Mouse (Mus musculus) lung, postnatal 0 days (tissue): ENCODE measurements around the gene Nfs1. TPM values are rescaled to one million over a fixed set of nuclear protein-coding genes. Genes with fewer than 3 reads are reported as not detected.

ENCODE experiments used
- ATAC-seq: fragments of 200-750 bp; cut with Nextera tagmentation; 2 replicates; pipeline ENCODE4 v1.8.0; 2017; ENCODE audit warnings: moderate library complexity
- DNase-seq: peaks from one replicate; pipeline ENCODE4 v3.0.0-alpha.2; 2016; ENCODE audit warnings: low spot score
- H3K27ac ChIP-seq: fragments of 300-500 bp; sonication (generic); 2 replicates; pipeline ENCODE4 v1.5.1; 2014; ENCODE audit warnings: antibody characterized with exemption, mild to moderate bottlenecking, low read length, mixed read lengths
- H3K27me3 ChIP-seq: fragments of 300-500 bp; sonication (generic); replicated peaks from 2 replicates; pipeline ENCODE4 v1.6.1; 2014; ENCODE audit warnings: low read length, mixed read lengths; ENCODE audit not compliant: insufficient read depth
- H3K36me3 ChIP-seq: fragments of 300-500 bp; sonication (generic); 2 replicates; pipeline ENCODE4 v1.6.1; 2014; ENCODE audit warnings: low read length, mixed read lengths; ENCODE audit not compliant: insufficient read depth
- H3K4me1 ChIP-seq: fragments of 300-500 bp; sonication (generic); 2 replicates; pipeline ENCODE4 v1.6.1; 2014; ENCODE audit warnings: antibody characterized with exemption, low read depth, low read length, mixed read lengths; ENCODE audit not compliant: insufficient read depth
- H3K4me2 ChIP-seq: fragments of 300-500 bp; sonication (generic); replicated peaks from 2 replicates; pipeline ENCODE4 v1.6.1; 2014; ENCODE audit warnings: low read depth, mild to moderate bottlenecking, low read length, moderate library complexity, mixed read lengths
- H3K4me3 ChIP-seq: fragments of 300-500 bp; sonication (generic); 2 replicates; pipeline ENCODE4 v1.5.1; 2014; ENCODE audit warnings: low read depth, low read length
- H3K9ac ChIP-seq: fragments of 300-500 bp; sonication (generic); replicated peaks from 2 replicates; pipeline ENCODE4 v1.6.1; 2014; ENCODE audit warnings: low read depth, mild to moderate bottlenecking
- H3K9me3 ChIP-seq: fragments of 300-500 bp; sonication (generic); 2 replicates; pipeline ENCODE4 v1.6.1; 2016; ENCODE audit warnings: low read length, mixed read lengths
- CTCF ChIP-seq: IDR thresholded peaks from 2 replicates; pipeline ENCODE4 v1.5.1; 2016; ENCODE audit warnings: antibody characterized with exemption, mild to moderate bottlenecking
- EP300 ChIP-seq: IDR thresholded peaks from 2 replicates; pipeline ENCODE4 v1.6.1; 2016; ENCODE audit warnings: antibody characterized with exemption, mild to moderate bottlenecking, control low read depth
- WGBS: fragments of 180-500 bp; shearing (Covaris S2); extraction: QIAGEN DNeasy Blood & Tissue Kit; methylation state at CpG from one replicate; pipeline ENCODE4 v1.1.7; 2014; 5-methylcytosine and 5-hydroxymethylcytosine counted together
- polyA plus RNA-seq: library from polyadenylated mRNA; unstranded; fragments of >200 nt; fragmentation: Nextera tagmentation; extraction: Ambion mirVana; gene quantifications from 2 replicates; pipeline ENCODE4 v1.2.1, GENCODE M21; 2015

Nfs1 gene
- polyA plus RNA-seq, 1 experiment from 2014 or later: 33.7 TPM

DNA sequence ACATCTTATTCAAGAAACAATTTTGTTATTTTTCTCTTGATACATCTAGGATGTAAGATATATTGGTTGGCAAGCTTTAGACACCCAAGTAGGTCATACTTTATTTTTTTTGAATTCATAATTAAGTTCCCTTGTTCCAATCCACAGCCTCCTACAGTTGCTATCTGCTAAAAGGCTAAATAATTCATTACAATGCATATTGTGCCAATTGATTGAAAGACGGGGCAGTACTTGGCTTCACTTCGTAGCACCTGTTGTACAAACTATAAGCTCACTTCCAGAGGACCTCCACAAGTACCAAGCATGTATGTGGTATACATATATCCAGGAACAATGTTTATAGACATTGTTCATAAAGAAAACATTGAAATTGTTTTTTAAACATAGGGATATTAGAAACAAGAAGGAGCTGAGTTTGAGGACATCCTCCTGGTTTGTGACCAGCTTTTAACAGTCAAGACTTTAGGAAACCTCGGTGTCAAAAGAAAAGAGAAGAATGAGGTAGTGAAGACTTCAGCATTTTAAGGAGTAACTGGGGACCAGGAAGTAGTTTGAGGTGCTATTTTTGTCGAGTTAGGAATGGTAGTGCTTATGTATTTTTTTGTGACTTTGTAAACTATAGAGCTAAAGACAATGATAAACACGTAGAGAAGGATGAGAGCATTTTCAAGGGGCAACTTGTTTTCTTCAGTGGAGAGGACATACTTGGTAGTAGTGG is 2.4 kb upstream of the Nfs1 start:
- DNase-seq (no peak), ATAC-seq (no peak)
- H3K4me2 ChIP-seq: no peak overlapping the region
- no peaks in the 10 kb centered on the region for H3K27me3 ChIP-seq
- H3K9me3 ChIP-seq: no peaks in the 10 kb centered on the region
- WGBS: 61% methylated on average over 5 of the region's 5 CpGs
- no peak overlapping the region for H3K4me3 ChIP-seq
- H3K36me3 ChIP-seq: peaks cover 33% of the 10 kb centered on the region
- no peak overlapping the region for H3K27ac ChIP-seq
- TF ChIP-seq CTCF (no peak), EP300 (no peak)
- peaks cover 4% of the 10 kb centered on the region for H3K4me1 ChIP-seq
- H3K9ac ChIP-seq: no peak overlapping the region

DNA sequence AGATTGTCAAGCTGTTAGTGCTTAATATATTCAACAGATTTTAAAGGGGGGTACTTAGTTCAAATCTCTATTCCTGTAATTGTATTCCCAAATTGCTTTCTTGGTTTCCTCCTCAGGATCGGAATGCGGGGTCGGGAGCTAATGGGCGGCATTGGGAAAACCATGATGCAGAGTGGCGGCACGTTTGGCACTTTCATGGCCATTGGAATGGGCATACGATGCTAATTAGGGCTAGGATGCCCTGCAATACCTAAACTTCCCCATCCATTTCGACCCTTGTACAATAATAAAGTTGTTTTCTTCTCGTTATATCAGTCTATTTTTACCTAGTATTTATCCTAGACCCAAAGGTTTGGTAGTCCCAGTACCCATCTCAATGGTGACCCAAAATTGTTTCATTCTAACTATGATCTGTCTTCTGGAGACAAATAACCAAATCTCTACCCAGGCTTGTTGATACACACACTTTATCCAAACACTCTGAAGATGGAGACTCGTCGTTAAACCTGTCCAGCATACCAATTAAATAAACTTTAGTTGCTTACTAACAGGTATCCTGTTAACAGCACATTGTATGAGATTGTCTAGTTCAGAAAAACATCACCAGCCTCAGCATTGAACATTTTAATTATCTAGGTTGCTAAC is 1.6 kb upstream of the Nfs1 start:
- Histone ChIP-seq H3K27me3 (no peaks in the 10 kb centered on the region), H3K4me3 (no peak overlapping the region), H3K36me3 (peaks cover 29% of the 10 kb centered on the region), H3K9me3 (no peaks in the 10 kb centered on the region), H3K27ac (no peak overlapping the region), H3K9ac (no peak overlapping the region), H3K4me1 (peaks cover 4% of the 10 kb centered on the region), H3K4me2 (no peak overlapping the region)
- no peak for TF ChIP-seq EP300
- TF ChIP-seq CTCF: no peak
- WGBS: 51% methylated on average over 11 of the region's 11 CpGs
- DNase-seq: no peak
- ATAC-seq: no peak

DNA sequence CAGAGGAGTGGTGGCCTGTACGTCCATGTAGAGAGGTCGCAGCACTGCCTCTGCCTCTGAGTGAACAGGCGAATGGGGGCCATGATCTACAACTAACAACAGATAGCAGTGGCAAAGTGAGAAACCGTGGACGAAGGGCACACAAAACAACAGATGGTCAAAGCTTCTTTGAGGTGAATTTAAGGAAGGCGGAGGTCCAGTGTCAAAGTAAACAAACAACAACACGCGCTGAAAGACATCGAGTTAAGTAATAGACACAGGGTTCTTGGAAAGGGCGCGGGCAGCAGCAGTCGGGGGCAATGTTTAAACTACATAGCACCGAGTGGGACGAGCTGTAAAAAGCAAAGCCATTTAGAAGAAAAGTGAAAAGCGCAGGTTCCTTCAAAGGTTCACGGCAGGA is 619 bp downstream of the Nfs1 start:
- TF ChIP-seq EP300 (no peak), CTCF (no peak)
- no peak for DNase-seq
- Histone ChIP-seq H3K9ac (peak overlapping the region; percentile 87), H3K4me3 (peak overlapping the region; percentile 68), H3K27me3 (no peaks in the 10 kb centered on the region), H3K27ac (peak overlapping the region; percentile 88), H3K4me2 (peak overlapping the region; percentile 85), H3K4me1 (peaks cover 4% of the 10 kb centered on the region), H3K9me3 (no peaks in the 10 kb centered on the region), H3K36me3 (peaks cover 22% of the 10 kb centered on the region)
- 0 out of 2 replicates have a peak, but pooled peaks have one; percentile 1 for ATAC-seq
- 2% methylated on average over 16 of the region's 16 CpGs for WGBS

DNA sequence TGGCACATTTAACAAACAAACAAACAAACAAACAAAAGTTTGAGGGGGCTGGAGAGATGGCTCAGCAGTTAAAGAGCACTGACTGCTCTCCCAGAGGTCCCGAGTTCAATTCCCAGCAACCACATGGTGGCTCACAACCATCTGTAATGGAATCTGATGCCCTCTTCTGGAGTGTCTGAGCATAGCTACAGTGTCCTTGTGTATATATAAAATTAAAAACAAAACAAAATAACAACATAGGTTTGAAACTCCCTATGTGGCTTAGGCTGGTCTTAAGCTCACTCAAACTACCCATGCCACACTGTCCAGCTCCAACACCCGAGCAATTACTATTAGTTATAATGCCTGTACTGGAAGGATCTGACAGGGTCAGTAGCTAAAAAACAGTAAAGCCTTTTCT is 1.2 kb downstream of the Nfs1 start:
- Histone ChIP-seq H3K4me1 (peaks cover 4% of the 10 kb centered on the region), H3K4me2 (peak overlapping the region; percentile 85; the same call in 1 of the 2 replicates), H3K36me3 (peaks cover 18% of the 10 kb centered on the region), H3K9me3 (no peaks in the 10 kb centered on the region), H3K4me3 (no peak overlapping the region), H3K9ac (peak overlapping the region; percentile 87; the same call in 1 of the 2 replicates), H3K27ac (peak overlapping the region; percentile 88; the same call in 1 of the 2 replicates), H3K27me3 (no peaks in the 10 kb centered on the region)
- TF ChIP-seq CTCF (no peak), EP300 (no peak)
- DNase-seq: no peak
- ATAC-seq: no peak
- WGBS: 73% methylated on average over 2 of the region's 2 CpGs

DNA sequence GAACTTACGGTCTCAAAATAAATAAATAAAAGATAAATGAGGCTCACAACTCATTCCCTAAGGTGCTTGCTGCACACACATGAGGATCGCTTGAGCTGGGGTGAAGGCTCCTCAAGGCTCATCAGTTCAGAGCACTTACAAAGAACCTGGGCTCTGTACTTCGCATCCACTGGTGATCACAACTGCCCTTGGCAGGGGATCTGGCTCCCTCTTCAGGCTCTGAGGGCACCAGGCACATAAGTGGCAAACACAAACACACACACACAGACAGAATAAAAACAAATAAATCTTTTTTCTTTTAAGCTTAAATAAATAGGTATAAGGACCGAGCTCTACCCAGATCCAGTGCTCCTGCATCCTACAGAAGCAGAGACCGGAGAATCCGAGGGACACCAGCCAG is 8.3 kb downstream of the Nfs1 start:
- peaks cover 9% of the 10 kb centered on the region for H3K36me3 ChIP-seq
- no peak overlapping the region for H3K4me2 ChIP-seq
- TF ChIP-seq EP300: no peak
- peak; percentile 46 for TF ChIP-seq CTCF
- H3K9me3 ChIP-seq: no peaks in the 10 kb centered on the region
- H3K27ac ChIP-seq: no peak overlapping the region
- no peak for ATAC-seq
- no peaks in the 10 kb centered on the region for H3K4me1 ChIP-seq
- H3K9ac ChIP-seq: no peak overlapping the region
- DNase-seq: no peak
- WGBS: 87% methylated on average over 6 of the region's 6 CpGs
- no peaks in the 10 kb centered on the region for H3K27me3 ChIP-seq
- no peak overlapping the region for H3K4me3 ChIP-seq

DNA sequence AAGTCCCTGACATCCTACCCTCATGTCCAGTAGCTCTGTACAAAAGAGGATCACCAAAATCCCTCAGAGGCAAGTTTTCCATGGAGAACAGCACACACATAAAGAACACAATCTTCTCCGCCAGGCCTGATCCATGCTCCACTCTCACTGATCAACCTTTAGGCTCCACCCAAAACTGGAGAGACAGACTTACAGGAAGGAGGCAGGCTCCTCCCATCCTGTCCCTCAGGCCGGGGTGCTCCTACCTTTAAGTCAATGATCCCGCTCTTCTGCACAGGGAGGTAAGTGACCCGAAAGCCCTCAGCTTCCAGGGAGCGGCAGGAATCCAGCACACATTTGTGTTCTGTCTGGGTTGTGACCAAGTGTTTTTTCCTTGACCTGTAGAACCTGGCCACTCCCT is 9.8 kb downstream of the Nfs1 start:
- Histone ChIP-seq H3K9me3 (no peaks in the 10 kb centered on the region), H3K4me1 (no peaks in the 10 kb centered on the region), H3K27me3 (no peaks in the 10 kb centered on the region), H3K27ac (no peak overlapping the region), H3K9ac (no peak overlapping the region), H3K4me2 (no peak overlapping the region), H3K36me3 (peaks cover 6% of the 10 kb centered on the region), H3K4me3 (no peak overlapping the region)
- DNase-seq (no peak), ATAC-seq (no peak)
- TF ChIP-seq EP300 (no peak), CTCF (no peak)
- 80% methylated on average over 5 of the region's 5 CpGs for WGBS
